Mouse (Mus musculus) stomach, embryonic 14.5 days (tissue): ENCODE data around the gene Tfap4. TPM values are rescaled to one million over a fixed set of nuclear protein-coding genes. Genes with fewer than 3 reads are reported as not detected.
"Not testable (repeated sequence)": the region's sequence is repeated elsewhere in the genome, so short reads cannot be mapped to it uniquely, and the experiment has no call there.

Experiments used
- ATAC-seq: fragments of 200-750 bp; cut with Nextera tagmentation; 2 replicates; pipeline ENCODE4 v1.8.0; 2017; ENCODE audit warnings: low read depth, moderate TSS enrichment; ENCODE audit not compliant: insufficient number of reproducible peaks, insufficient read depth, low FRiP score
- H3K27ac ChIP-seq: fragments of 300-500 bp; sonication (generic); 2 replicates; pipeline ENCODE4 v1.5.1; 2014; ENCODE audit warnings: mild to moderate bottlenecking, low read length, moderate library complexity, mixed read lengths
- H3K27me3 ChIP-seq: fragments of 300-500 bp; sonication (generic); 2 replicates; pipeline ENCODE4 v1.6.1; 2014; ENCODE audit warnings: low read length, control low read depth, mixed read lengths; ENCODE audit not compliant: control insufficient read depth, insufficient read depth
- H3K36me3 ChIP-seq: fragments of 300-500 bp; sonication (generic); 2 replicates; pipeline ENCODE4 v1.6.1; 2014; ENCODE audit warnings: mild to moderate bottlenecking, control low read depth, low read length, moderate library complexity, mixed read lengths; ENCODE audit not compliant: control insufficient read depth, insufficient read depth
- H3K4me1 ChIP-seq: fragments of 300-500 bp; sonication (generic); 2 replicates; pipeline ENCODE4 v1.6.1; 2014; ENCODE audit warnings: low read length, control low read depth, mixed read lengths; ENCODE audit not compliant: control insufficient read depth, insufficient read depth
- H3K4me2 ChIP-seq: fragments of 300-500 bp; sonication (generic); replicated peaks from 2 replicates; pipeline ENCODE4 v1.6.1; 2014; ENCODE audit warnings: low read depth, low read length, control low read depth
- H3K4me3 ChIP-seq: fragments of 300-500 bp; sonication (generic); 2 replicates; pipeline ENCODE4 v1.5.1; 2014; ENCODE audit warnings: low read depth, low read length, control low read depth
- H3K9ac ChIP-seq: fragments of 300-500 bp; sonication (generic); replicated peaks from 2 replicates; pipeline ENCODE4 v1.6.1; 2014; ENCODE audit warnings: low read depth, mild to moderate bottlenecking, control low read depth, low read length, moderate library complexity, mixed read lengths
- H3K9me3 ChIP-seq: fragments of 300-500 bp; sonication (generic); 2 replicates; pipeline ENCODE4 v1.6.1; 2016; ENCODE audit warnings: low read depth, low read length, control low read depth; ENCODE audit not compliant: control insufficient read depth
- WGBS: fragments of 180-500 bp; shearing (Covaris S2); extraction: QIAGEN DNeasy Blood & Tissue Kit; methylation state at CpG from one replicate; pipeline ENCODE4 v1.1.7; 2014; 5-methylcytosine and 5-hydroxymethylcytosine counted together
- polyA plus RNA-seq: library from polyadenylated mRNA; unstranded; fragments of >200 nt; fragmentation: Nextera tagmentation; extraction: Ambion mirVana; gene quantifications from 2 replicates; pipeline ENCODE4 v1.2.1, GENCODE M21; 2014

The Tfap4 gene
- polyA plus RNA-seq, 1 experiment from 2014 or later: 24.9 TPM

GRCm38 (mm10) chr16:4586531-4587123 lies 27.0 kb upstream of the Tfap4 start:
- peaks cover 15% of the 10 kb centered on the region for H3K4me1 ChIP-seq
- H3K9ac ChIP-seq: 0 out of 2 replicates have a peak overlapping the region, but pooled peaks have one; percentile 25
- H3K9me3 ChIP-seq: no peaks in the 10 kb centered on the region
- H3K36me3 ChIP-seq: peaks cover 4% of the 10 kb centered on the region; the same call in 1 of the 2 replicates
- H3K27me3 ChIP-seq: no peaks in the 10 kb centered on the region
- H3K4me3 ChIP-seq: peak overlapping the region; percentile 33
- H3K27ac ChIP-seq: peak overlapping the region; percentile 93
- WGBS: under 1% methylated on average over 43 of the region's 43 CpGs
- peak; percentile 99 for ATAC-seq
- peak overlapping the region; percentile 64 for H3K4me2 ChIP-seq

- Histone ChIP-seq H3K4me2 (peak overlapping the region; percentile 64), H3K4me1 (peaks cover 15% of the 10 kb centered on the region), H3K9me3 (no peaks in the 10 kb centered on the region), H3K27me3 (no peaks in the 10 kb centered on the region), H3K4me3 (peak overlapping the region; percentile 33), H3K36me3 (peaks cover 4% of the 10 kb centered on the region; the same call in 1 of the 2 replicates), H3K27ac (peak overlapping the region; percentile 90), H3K9ac (0 out of 2 replicates have a peak overlapping the region, but pooled peaks have one; percentile 21)
- ATAC-seq: peak; percentile 16; the same call in 1 of the 2 replicates
- WGBS: 8% methylated on average over 14 of the region's 14 CpGs
These were observed 26.2 kb upstream of the Tfap4 start for GRCm38 (mm10) chr16:4585642-4586530.

GRCm38 (mm10) chr16:4584438-4584837 lies 24.8 kb upstream of the Tfap4 start:
- Histone ChIP-seq H3K9me3 (no peaks in the 10 kb centered on the region), H3K9ac (no peak overlapping the region), H3K27ac (no peak overlapping the region), H3K27me3 (no peaks in the 10 kb centered on the region), H3K4me1 (peaks cover 15% of the 10 kb centered on the region), H3K4me2 (no peak overlapping the region), H3K4me3 (no peak overlapping the region), H3K36me3 (no peaks in the 10 kb centered on the region)
- ATAC-seq: no peak
- 80% methylated on average over 5 of the region's 5 CpGs for WGBS

GRCm38 (mm10) chr16:4583807-4584206 lies 24.2 kb upstream of the Tfap4 start:
- H3K9ac ChIP-seq: no peak overlapping the region
- no peak overlapping the region for H3K27ac ChIP-seq
- no peak overlapping the region for H3K4me2 ChIP-seq
- H3K9me3 ChIP-seq: no peaks in the 10 kb centered on the region
- no peak for ATAC-seq
- H3K36me3 ChIP-seq: no peaks in the 10 kb centered on the region
- H3K27me3 ChIP-seq: no peaks in the 10 kb centered on the region
- WGBS: 84% methylated on average over 3 of the region's 3 CpGs
- H3K4me1 ChIP-seq: peaks cover 15% of the 10 kb centered on the region
- H3K4me3 ChIP-seq: no peak overlapping the region

GRCm38 (mm10) chr16:4581179-4581578 lies 21.5 kb upstream of the Tfap4 start:
- 92% methylated on average over 3 of the region's 4 CpGs for WGBS
- H3K4me3 ChIP-seq, H3K36me3 ChIP-seq, H3K27me3 ChIP-seq, H3K4me1 ChIP-seq, H3K9ac ChIP-seq, H3K9me3 ChIP-seq, H3K27ac ChIP-seq, ATAC-seq, H3K4me2 ChIP-seq: not testable (repeated sequence)

GRCm38 (mm10) chr16:4578630-4579029 lies 19.0 kb upstream of the Tfap4 start:
- no peak for ATAC-seq

GRCm38 (mm10) chr16:4576873-4577272 lies 17.2 kb upstream of the Tfap4 start:
- H3K4me3 ChIP-seq: no peak overlapping the region
- H3K27ac ChIP-seq: no peak overlapping the region
- H3K4me2 ChIP-seq: no peak overlapping the region
- H3K36me3 ChIP-seq: no peaks in the 10 kb centered on the region
- H3K9ac ChIP-seq: no peak overlapping the region
- no peaks in the 10 kb centered on the region for H3K4me1 ChIP-seq
- H3K27me3 ChIP-seq: no peaks in the 10 kb centered on the region
- no peaks in the 10 kb centered on the region for H3K9me3 ChIP-seq
- no peak for ATAC-seq
- WGBS: 56% methylated on average over 2 of the region's 2 CpGs

More at GRCm38 (mm10) chr16:4578630-4579029, 19.0 kb upstream of the Tfap4 start:
- no peaks in the 10 kb centered on the region for H3K4me1 ChIP-seq
- H3K36me3 ChIP-seq: no peaks in the 10 kb centered on the region
- no peak overlapping the region for H3K27ac ChIP-seq
- H3K9ac ChIP-seq: no peak overlapping the region
- H3K27me3 ChIP-seq: no peaks in the 10 kb centered on the region
- WGBS: 62% methylated on average over 7 of the region's 7 CpGs
- H3K9me3 ChIP-seq: no peaks in the 10 kb centered on the region
- H3K4me2 ChIP-seq: no peak overlapping the region
- no peak overlapping the region for H3K4me3 ChIP-seq

- H3K27me3 ChIP-seq: no peaks in the 10 kb centered on the region
- no peaks in the 10 kb centered on the region for H3K4me1 ChIP-seq
- H3K4me3 ChIP-seq: no peak overlapping the region
- H3K27ac ChIP-seq: no peak overlapping the region
- H3K36me3 ChIP-seq: no peaks in the 10 kb centered on the region
- H3K4me2 ChIP-seq: no peak overlapping the region
- no peak overlapping the region for H3K9ac ChIP-seq
- ATAC-seq: no peak
- WGBS: 52% methylated on average over 2 of the region's 2 CpGs
- H3K9me3 ChIP-seq: no peaks in the 10 kb centered on the region
These were observed 16.4 kb upstream of the Tfap4 start for GRCm38 (mm10) chr16:4576038-4576437.
